In the genomic region with DNA sequence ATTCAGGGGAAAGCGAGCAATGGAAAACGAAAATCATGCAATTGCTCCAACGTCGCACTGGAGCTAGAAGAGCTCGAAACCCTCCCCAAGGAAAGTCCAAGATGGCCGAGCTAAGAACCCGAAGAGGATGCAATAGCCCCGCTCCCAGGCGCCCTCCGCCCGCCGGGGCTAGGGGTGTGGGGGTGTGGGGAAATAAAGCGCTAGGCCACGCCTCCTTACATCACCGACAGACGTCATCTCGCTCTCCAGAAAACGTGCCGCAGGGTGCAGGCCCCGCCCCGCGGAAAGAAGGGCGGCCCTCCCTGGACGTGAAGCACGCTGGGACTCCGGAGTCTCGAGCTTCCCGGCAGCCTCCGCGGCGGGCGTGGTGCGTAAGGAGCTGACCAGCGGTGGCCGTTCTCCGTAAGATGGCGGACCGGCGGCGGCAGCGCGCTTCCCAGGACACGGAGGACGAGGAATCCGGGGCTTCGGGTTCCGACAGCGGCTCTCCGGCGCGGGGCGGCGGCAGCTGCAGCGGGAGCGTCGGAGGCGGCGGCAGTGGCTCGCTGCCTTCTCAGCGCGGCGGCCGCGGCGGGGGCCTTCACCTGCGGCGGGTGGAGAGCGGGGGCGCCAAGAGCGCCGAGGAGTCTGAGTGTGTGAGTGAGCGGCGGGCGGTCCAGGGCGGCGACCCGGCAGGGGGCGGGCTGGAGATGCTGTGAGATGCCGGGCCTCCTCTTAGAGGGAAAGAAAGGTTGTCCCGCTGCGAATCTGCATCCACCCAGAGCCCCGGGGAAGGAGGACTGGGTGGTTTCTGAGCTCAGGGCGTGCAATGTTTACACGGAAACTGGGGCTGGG, we compare ENCODE assay signal across 8 mouse cellular contexts. TPM values are rescaled to one million over a fixed set of nuclear protein-coding genes. Genes with fewer than 3 reads are reported as not detected.
A peak's percentile ranks its signal among the peaks of the same experiment; 100 is the strongest.
DNase-seq lines count a peak whose midpoint lies in the region; ATAC-seq and TF ChIP-seq lines count a peak whose summit lies in the region.

No protein-coding gene starts in this region.

- under 1% methylated on average over 75 of the region's 84 CpGs for WGBS in forebrain, embryonic 12.5 days
- WGBS in large intestine, adult 2 months, result under 1% methylated on average over 72 of the region's 84 CpGs
- WGBS in liver, postnatal 0 days (ENCODE audit: insufficient replicate concordance), result under 1% methylated on average over 63 of the region's 84 CpGs
- WGBS in neural tube, embryonic 14.5 days, result under 1% methylated on average over 70 of the region's 84 CpGs

- peaks cover 48% of the 10 kb centered on the region for H3K9me3 ChIP-seq in E14TG2a.4 (ENCODE audit: low read length)
- H3K9me3 ChIP-seq in forebrain, embryonic 12.5 days, result no peaks in the 10 kb centered on the region
- no peaks in the 10 kb centered on the region for H3K9me3 ChIP-seq in liver, postnatal 0 days (ENCODE audit: low read length)
- no peaks in the 10 kb centered on the region for H3K9me3 ChIP-seq in neural tube, embryonic 14.5 days (ENCODE audit: control insufficient read depth, low read length)

- H3K9ac ChIP-seq in forebrain, embryonic 12.5 days, result peak overlapping the region; percentile 96
- H3K9ac ChIP-seq in liver, postnatal 0 days (replicated peaks), result peak overlapping the region; percentile 96
- peak overlapping the region; percentile 90 for H3K9ac ChIP-seq in neural tube, embryonic 14.5 days (replicated peaks; ENCODE audit: low read depth, low read length)

- peak overlapping the region; percentile 81 for H3K4me2 ChIP-seq in forebrain, embryonic 12.5 days
- H3K4me2 ChIP-seq in liver, postnatal 0 days (ENCODE audit: low read depth, low read length), result peak overlapping the region; percentile 92
- peak overlapping the region; percentile 87 for H3K4me2 ChIP-seq in neural tube, embryonic 14.5 days (ENCODE audit: low read depth, low read length)

- DNase-seq in c-Kit-positive CD71-positive TER-119-positive erythroid progenitor cells, embryonic 14.5 days (ENCODE audit: low spot score), result peak; percentile 97
- peak; percentile 99 for DNase-seq in heart, postnatal 10 days
- peak; percentile 95 for DNase-seq in large intestine, adult 2 months (ENCODE audit: low read depth, low spot score)
- DNase-seq in liver, postnatal 0 days, result peak; percentile 99
- DNase-seq in testis, postnatal 10 days (ENCODE audit: low spot score), result peak; percentile 98

- peaks cover 66% of the 10 kb centered on the region for H3K36me3 ChIP-seq in E14TG2a.4 (ENCODE audit: insufficient read depth, low read length)
- H3K36me3 ChIP-seq in forebrain, embryonic 12.5 days (replicated peaks), result peaks cover 65% of the 10 kb centered on the region
- H3K36me3 ChIP-seq in liver, postnatal 0 days (replicated peaks; ENCODE audit: insufficient read depth, low read length), result peaks cover 47% of the 10 kb centered on the region
- peaks cover 31% of the 10 kb centered on the region for H3K36me3 ChIP-seq in neural tube, embryonic 14.5 days (ENCODE audit: control insufficient read depth, insufficient read depth, low read length)

- H3K27me3 ChIP-seq in E14TG2a.4 (ENCODE audit: insufficient read depth, low read length), result no peaks in the 10 kb centered on the region
- no peaks in the 10 kb centered on the region for H3K27me3 ChIP-seq in forebrain, embryonic 12.5 days
- no peaks in the 10 kb centered on the region for H3K27me3 ChIP-seq in liver, postnatal 0 days (ENCODE audit: insufficient read depth, low read length)
- no peaks in the 10 kb centered on the region for H3K27me3 ChIP-seq in neural tube, embryonic 14.5 days (ENCODE audit: control insufficient read depth, insufficient read depth, low read length)

- no peak for TF ChIP-seq EP300 in liver, postnatal 0 days (IDR thresholded peaks at IDR 0.05; ENCODE audit: low read depth)

- peak; percentile 98 for ATAC-seq in forebrain, embryonic 12.5 days (ENCODE audit: low FRiP score)
- peak; percentile 99 for ATAC-seq in liver, postnatal 0 days
- peak; percentile 98 for ATAC-seq in neural tube, embryonic 14.5 days (ENCODE audit: low read depth)

- intact Hi-C loops in heart, postnatal 10 days (cut with DNase I), result loop anchor here (2.0 kb wide), 1 partner anchor 19 kb away; no protein-coding TSS in a partner anchor

- H3K4me1 ChIP-seq in E14TG2a.4 (replicated peaks; ENCODE audit: low read depth, low read length), result peaks cover 22% of the 10 kb centered on the region
- peaks cover 22% of the 10 kb centered on the region for H3K4me1 ChIP-seq in forebrain, embryonic 12.5 days
- peaks cover 14% of the 10 kb centered on the region for H3K4me1 ChIP-seq in liver, postnatal 0 days (ENCODE audit: insufficient read depth)
- H3K4me1 ChIP-seq in neural tube, embryonic 14.5 days (ENCODE audit: control insufficient read depth, insufficient read depth, low read length), result peaks cover 12% of the 10 kb centered on the region; the same call in 1 of the 2 replicates

- TF ChIP-seq CTCF in E14TG2a.4 (conservative IDR thresholded peaks at IDR 0.05; ENCODE audit: low read length), result no peak
- TF ChIP-seq CTCF in liver, postnatal 0 days (IDR thresholded peaks at IDR 0.05; ENCODE audit: low read depth), result peak; percentile 56

- H3K4me3 ChIP-seq in E14TG2a.4 (replicated peaks; ENCODE audit: low read length), result peak overlapping the region; percentile 89
- H3K4me3 ChIP-seq in forebrain, embryonic 12.5 days (replicated peaks), result peak overlapping the region; percentile 95
- peak overlapping the region; percentile 97 for H3K4me3 ChIP-seq in liver, postnatal 0 days (ENCODE audit: low read depth, low read length)
- peak overlapping the region; percentile 85 for H3K4me3 ChIP-seq in neural tube, embryonic 14.5 days (ENCODE audit: low read depth, low read length)

- peak overlapping the region; percentile 99 for H3K27ac ChIP-seq in forebrain, embryonic 12.5 days
- peak overlapping the region; percentile 99 for H3K27ac ChIP-seq in liver, postnatal 0 days (ENCODE audit: low read depth)
- peak overlapping the region; percentile 97 for H3K27ac ChIP-seq in neural tube, embryonic 14.5 days (ENCODE audit: low read depth, low read length)

RNA-seq across cellular contexts. Expression of a gene that starts 5.0 kb away (rescaled TPM):
- 63.2 and 67.4 TPM in 2 replicates for polyA plus RNA-seq in forebrain, embryonic 12.5 days (2016; fragmentation: Nextera tagmentation; extraction: Ambion mirVana)
- total RNA-seq in heart, postnatal 10 days (2021), result 10 to 100 TPM; 29.0 to 29.7 TPM
- polyA plus RNA-seq in large intestine, adult 2 months (2012; rRNA removed), result 21.1 and 23.8 TPM in 2 replicates
- polyA plus RNA-seq in liver, postnatal 0 days (2015; fragmentation: Nextera tagmentation; extraction: Ambion mirVana), result 6.7 and 7.0 TPM in 2 replicates
- polyA plus RNA-seq in neural tube, embryonic 14.5 days (2014; fragmentation: Nextera tagmentation; extraction: Ambion mirVana), result 47.9 and 54.1 TPM in 2 replicates

RNA-seq across cellular contexts. Expression of a gene that starts 14.4 kb away (rescaled TPM):
- 39.3 and 39.9 TPM in 2 replicates for polyA plus RNA-seq in forebrain, embryonic 12.5 days (2016; fragmentation: Nextera tagmentation; extraction: Ambion mirVana)
- 10 to 100 TPM; 70.3 to 83.4 TPM for total RNA-seq in heart, postnatal 10 days (2021)
- 22.1 and 32.3 TPM in 2 replicates for polyA plus RNA-seq in large intestine, adult 2 months (2012; rRNA removed)
- 5.4 and 6.5 TPM in 2 replicates for polyA plus RNA-seq in liver, postnatal 0 days (2015; fragmentation: Nextera tagmentation; extraction: Ambion mirVana)
- polyA plus RNA-seq in neural tube, embryonic 14.5 days (2014; fragmentation: Nextera tagmentation; extraction: Ambion mirVana), result 24.2 and 26.9 TPM in 2 replicates

RNA-seq across cellular contexts. Expression of a gene that starts 26.9 kb away (rescaled TPM):
- polyA plus RNA-seq in forebrain, embryonic 12.5 days (2016; fragmentation: Nextera tagmentation; extraction: Ambion mirVana), result 1.5 and 1.6 TPM in 2 replicates
- total RNA-seq in heart, postnatal 10 days (2021), result under 1 TPM; 0.79 to 0.87 TPM
- polyA plus RNA-seq in large intestine, adult 2 months (2012; rRNA removed), result 29.2 and 37.4 TPM in 2 replicates
- 0.11 and 0.21 TPM in 2 replicates for polyA plus RNA-seq in liver, postnatal 0 days (2015; fragmentation: Nextera tagmentation; extraction: Ambion mirVana)
- 13.9 and 18.6 TPM in 2 replicates for polyA plus RNA-seq in neural tube, embryonic 14.5 days (2014; fragmentation: Nextera tagmentation; extraction: Ambion mirVana)

RNA-seq across cellular contexts. Expression of a gene that starts 34.5 kb away (rescaled TPM):
- 2.1 and 2.2 TPM in 2 replicates for polyA plus RNA-seq in forebrain, embryonic 12.5 days (2016; fragmentation: Nextera tagmentation; extraction: Ambion mirVana)
- 10 to 100 TPM; 31.1 to 32.7 TPM for total RNA-seq in heart, postnatal 10 days (2021)
- 32.0 and 71.6 TPM in 2 replicates for polyA plus RNA-seq in large intestine, adult 2 months (2012; rRNA removed)
- polyA plus RNA-seq in liver, postnatal 0 days (2015; fragmentation: Nextera tagmentation; extraction: Ambion mirVana), result 2.0 and 4.2 TPM in 2 replicates
- 3.8 and 3.9 TPM in 2 replicates for polyA plus RNA-seq in neural tube, embryonic 14.5 days (2014; fragmentation: Nextera tagmentation; extraction: Ambion mirVana)

RNA-seq across cellular contexts. Expression of a gene that starts 53.8 kb away (rescaled TPM):
- 4.8 and 5.2 TPM in 2 replicates for polyA plus RNA-seq in forebrain, embryonic 12.5 days (2016; fragmentation: Nextera tagmentation; extraction: Ambion mirVana)
- 10 to 100 TPM; 12.4 to 13.0 TPM for total RNA-seq in heart, postnatal 10 days (2021)
- 9.9 and 13.8 TPM in 2 replicates for polyA plus RNA-seq in large intestine, adult 2 months (2012; rRNA removed)
- polyA plus RNA-seq in liver, postnatal 0 days (2015; fragmentation: Nextera tagmentation; extraction: Ambion mirVana), result 1.2 TPM in 2 replicates
- 5.2 and 5.7 TPM in 2 replicates for polyA plus RNA-seq in neural tube, embryonic 14.5 days (2014; fragmentation: Nextera tagmentation; extraction: Ambion mirVana)

Comparison
In these comparisons a context has a peak if more than half of its experiments do, and no peak if none do; other contexts are left out.
1. Peak in every context shown above with its lines: DNase-seq, ATAC-seq, H3K4me3 ChIP-seq and H3K27ac ChIP-seq.